Mouse (Mus musculus): ENCODE data around the gene Nepro.

The Nepro gene

GRCm38 (mm10) chr16:44716305-44717140, 7.6 kb upstream of the Nepro start:
- DNase-seq, result peak; percentile 61 to 72

- no peak for DNase-seq
Observed at GRCm38 (mm10) chr16:44717141-44717634, 6.9 kb upstream of the Nepro start.

- no peak for DNase-seq
Observed at GRCm38 (mm10) chr16:44717838-44718237, 6.3 kb upstream of the Nepro start.

GRCm38 (mm10) chr16:44719349-44719748, 4.8 kb upstream of the Nepro start:
- DNase-seq, result no peak

GRCm38 (mm10) chr16:44720518-44720917, 3.6 kb upstream of the Nepro start:
- DNase-seq, result no peak

- DNase-seq, result no peak
Observed at GRCm38 (mm10) chr16:44722666-44723065, 1.4 kb upstream of the Nepro start.

- no peak for DNase-seq
Observed at GRCm38 (mm10) chr16:44724847-44725246, 746 bp downstream of the Nepro start.

- peak; percentile 76 to 87 for DNase-seq
Observed at GRCm38 (mm10) chr16:44725286-44726223, 1.5 kb downstream of the Nepro start.

GRCm38 (mm10) chr16:44727525-44727924, 3.4 kb downstream of the Nepro start:
- no peak for DNase-seq

GRCm38 (mm10) chr16:44734059-44734458, 10.0 kb downstream of the Nepro start:
- DNase-seq, result no peak

GRCm38 (mm10) chr16:44735676-44736075, 11.6 kb downstream of the Nepro start:
- DNase-seq, result no peak

- DNase-seq, result no peak
Observed at GRCm38 (mm10) chr16:44736118-44736517, 12.0 kb downstream of the Nepro start.

GRCm38 (mm10) chr16:44742753-44743152, 18.7 kb downstream of the Nepro start:
- DNase-seq, result no peak

- no peak for DNase-seq
Observed at GRCm38 (mm10) chr16:44745471-44745865, 21.4 kb downstream of the Nepro start.

GRCm38 (mm10) chr16:44745866-44746562, 21.9 kb downstream of the Nepro start, which contains the start of gene Gtpbp8:
TSS of gene Gtpbp8 (minus strand) at chr16:44746363.
- DNase-seq, result peak; percentile 90 to 93

GRCm38 (mm10) chr16:44748007-44748406, 23.9 kb downstream of the Nepro start:
- no peak for DNase-seq

- no peak for DNase-seq
Observed at GRCm38 (mm10) chr16:44757700-44758099, 33.6 kb downstream of the Nepro start.

- DNase-seq, result no peak
Observed at GRCm38 (mm10) chr16:44761811-44762210, 37.7 kb downstream of the Nepro start.

GRCm38 (mm10) chr16:44765555-44766319, 41.6 kb downstream of the Nepro start, which contains the start of gene Cd200r1:
TSS of gene Cd200r1 (plus strand) at chr16:44765736.
- no peak for DNase-seq

- no peak for DNase-seq
Observed at GRCm38 (mm10) chr16:44766320-44766892, 42.3 kb downstream of the Nepro start.

- no peak for DNase-seq
Observed at GRCm38 (mm10) chr16:44767506-44767905, 43.4 kb downstream of the Nepro start.
